Mouse (Mus musculus) olfactory bulb, adult 2 months (tissue): Measurements from ENCODE around the gene Serpina3c.

Experiments
- CTCF ChIP-seq: fragments of 200-500 bp; IDR thresholded peaks from 2 replicates; pipeline ENCODE4 v1.5.1; 2012; ENCODE audit warnings: low read depth, mild to moderate bottlenecking, low read length, moderate library complexity; ENCODE audit not compliant: insufficient read depth
- POLR2A ChIP-seq: fragments of 200-500 bp; IDR thresholded peaks from 2 replicates; pipeline ENCODE4 v1.6.1; 2012; ENCODE audit warnings: mild to moderate bottlenecking, low read depth, low read length, moderate library complexity; ENCODE audit not compliant: insufficient read depth

DNA sequence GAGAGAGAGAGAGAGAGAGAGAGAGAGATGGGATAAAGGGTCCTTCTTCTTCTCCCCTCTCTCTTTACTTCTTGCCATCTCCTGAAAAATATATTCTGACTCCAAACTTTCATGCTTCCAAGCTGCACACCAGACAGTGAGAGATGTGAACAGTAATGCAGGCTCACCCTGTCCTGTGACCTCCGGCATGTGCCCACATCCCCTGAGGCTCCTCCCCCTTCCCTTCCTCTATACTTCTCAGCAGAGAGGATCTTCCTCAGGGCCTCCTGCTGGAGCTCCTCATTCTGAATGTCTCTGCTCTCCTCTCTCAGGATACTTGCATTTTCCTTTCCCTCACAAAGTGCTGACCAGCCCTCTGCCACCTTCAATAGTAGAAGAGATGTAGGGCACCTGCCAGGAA, 11.2 kb downstream of the Serpina3c start:
- no peak for TF ChIP-seq POLR2A
- no peak for TF ChIP-seq CTCF
